Mouse (Mus musculus) heart, postnatal 14 days (tissue): ENCODE results near the gene Pik3r6. TPM values are rescaled to one million over a fixed set of nuclear protein-coding genes. Genes with fewer than 3 reads are reported as not detected.

Experiments used
- DNase-seq, 2 experiments: peaks; one replicate each; pipeline ENCODE4 v3.0.0; 2021 to 2022
- intact Hi-C: fragments of 180-260 bp; cut with DNase I; formaldehyde crosslinking; loops from one replicate; pipeline ENCODE4 v1.15.1; 2025
- total RNA-seq, 2 experiments: library from RNA; stranded (reverse); gene quantifications; 2 replicates each; pipeline ENCODE4 v1.2.3; 2021

Pik3r6 gene
- total RNA-seq, 2 experiments from 2014 or later = 8.7 to 9.2 TPM

GRCm38 (mm10) chr11:68526441-68526840, 23.6 kb downstream of the Pik3r6 start:
- intact Hi-C loops = no loop called here

GRCm38 (mm10) chr11:68531066-68531806, 28.4 kb downstream of the Pik3r6 start:
- intact Hi-C loops = loop anchor here (5.0 kb wide), 1 partner anchor 39 kb away; no protein-coding TSS in a partner anchor
- DNase-seq = peak; percentile 65 to 76

More at GRCm38 (mm10) chr11:68526441-68526840, 23.6 kb downstream of the Pik3r6 start:
- no peak for DNase-seq

- intact Hi-C loops = loop anchor here (5.0 kb wide), 1 partner anchor 40 kb away; no protein-coding TSS in a partner anchor
- DNase-seq = no peak
These were observed 29.2 kb downstream of the Pik3r6 start for GRCm38 (mm10) chr11:68531941-68532535.

GRCm38 (mm10) chr11:68532773-68533172, 30.0 kb downstream of the Pik3r6 start:
- no peak for DNase-seq
- intact Hi-C loops = loop anchor here (5.0 kb wide), 1 partner anchor 40 kb away; no protein-coding TSS in a partner anchor

- intact Hi-C loops = loop anchor here (5.0 kb wide), 1 partner anchor 42 kb away; no protein-coding TSS in a partner anchor
- no peak for DNase-seq
These were observed 31.2 kb downstream of the Pik3r6 start for GRCm38 (mm10) chr11:68533971-68534475.

GRCm38 (mm10) chr11:68536026-68536425, 33.2 kb downstream of the Pik3r6 start:
- no peak for DNase-seq
- intact Hi-C loops = no loop called here

GRCm38 (mm10) chr11:68536465-68536864, 33.6 kb downstream of the Pik3r6 start:
- DNase-seq = no peak
- intact Hi-C loops = no loop called here

- DNase-seq = no peak
- intact Hi-C loops = no loop called here
These were observed 36.8 kb downstream of the Pik3r6 start for GRCm38 (mm10) chr11:68539621-68540020.

GRCm38 (mm10) chr11:68544554-68544953, 41.7 kb downstream of the Pik3r6 start:
- peak; percentile 56 to 73 for DNase-seq
- intact Hi-C loops = loop anchor here (2.0 kb wide), 1 partner anchor 60 kb away; no protein-coding TSS in a partner anchor

GRCm38 (mm10) chr11:68545172-68545571, 42.4 kb downstream of the Pik3r6 start:
- intact Hi-C loops = loop anchor here (2.0 to 5.0 kb wide), 2 partner anchors 60 to 332 kb away; no protein-coding TSS in a partner anchor
- no peak for DNase-seq

GRCm38 (mm10) chr11:68545682-68546222, 42.9 kb downstream of the Pik3r6 start:
- intact Hi-C loops = loop anchor here (2.0 to 5.0 kb wide), 2 partner anchors 61 to 332 kb away; no protein-coding TSS in a partner anchor

GRCm38 (mm10) chr11:68547484-68547883, 44.7 kb downstream of the Pik3r6 start:
- intact Hi-C loops = loop anchor here (5.0 kb wide), 1 partner anchor 330 kb away; no protein-coding TSS in a partner anchor
- DNase-seq = no peak

More at GRCm38 (mm10) chr11:68545682-68546222, 42.9 kb downstream of the Pik3r6 start:
- no peak for DNase-seq

GRCm38 (mm10) chr11:68549597-68549996, 46.8 kb downstream of the Pik3r6 start:
- intact Hi-C loops = loop anchor here (5.0 kb wide), 1 partner anchor 328 kb away; no protein-coding TSS in a partner anchor
- no peak for DNase-seq

- intact Hi-C loops = no loop called here
- DNase-seq = no peak
These were observed 47.5 kb downstream of the Pik3r6 start for GRCm38 (mm10) chr11:68550358-68550757.

- peak; percentile 73 to 80 for DNase-seq
- intact Hi-C loops = no loop called here
These were observed 51.2 kb downstream of the Pik3r6 start for GRCm38 (mm10) chr11:68553981-68554471.

GRCm38 (mm10) chr11:68555918-68556584, 53.2 kb downstream of the Pik3r6 start, which contains the start of gene Mfsd6l:
Gene Mfsd6l (plus strand): TSS chr11:68556186.
- DNase-seq = no peak
- intact Hi-C loops = no loop called here

- no peak for DNase-seq
- intact Hi-C loops = no loop called here
These were observed 56.7 kb downstream of the Pik3r6 start for GRCm38 (mm10) chr11:68559546-68559945.

GRCm38 (mm10) chr11:68561957-68562950, 59.4 kb downstream of the Pik3r6 start:
- DNase-seq = peak; percentile 38 to 41
- intact Hi-C loops = no loop called here
